Mouse (Mus musculus): ENCODE measurements around the gene Kif14. TPM values are rescaled to one million over a fixed set of nuclear protein-coding genes. Genes with fewer than 3 reads are reported as not detected.
A peak's percentile ranks its signal among the peaks of the same experiment; 100 is the strongest.

The Kif14 gene
- polyA plus RNA-seq, 1 experiment, result 0.34 TPM

- peaks cover 3% of the 10 kb centered on the region for H3K4me1 ChIP-seq (ENCODE audit: control insufficient read depth, insufficient read depth, insufficient read length, low read length)
- no peaks in the 10 kb centered on the region for H3K27me3 ChIP-seq (ENCODE audit: control insufficient read depth, insufficient read depth, low read length)
- no peaks in the 10 kb centered on the region for H3K36me3 ChIP-seq (ENCODE audit: control insufficient read depth, insufficient read depth, low read length)
- no peak overlapping the region for H3K27ac ChIP-seq (ENCODE audit: insufficient read depth, low read depth, low read length)
- TF ChIP-seq POLR2A (IDR thresholded peaks at IDR 0.05; ENCODE audit: low read depth, low read length), result no peak
- TF ChIP-seq CTCF (IDR thresholded peaks at IDR 0.05; ENCODE audit: extremely low read depth, insufficient read length, insufficient replicate concordance, low read depth, low read length), result no peak
- WGBS, result 64% methylated on average over 4 of the region's 4 CpGs
- no peak overlapping the region for H3K4me3 ChIP-seq (ENCODE audit: low read depth, low read length)
Measured at GRCm38 (mm10) chr1:136538247-136538646, 72.1 kb downstream of the Kif14 start.

DNA sequence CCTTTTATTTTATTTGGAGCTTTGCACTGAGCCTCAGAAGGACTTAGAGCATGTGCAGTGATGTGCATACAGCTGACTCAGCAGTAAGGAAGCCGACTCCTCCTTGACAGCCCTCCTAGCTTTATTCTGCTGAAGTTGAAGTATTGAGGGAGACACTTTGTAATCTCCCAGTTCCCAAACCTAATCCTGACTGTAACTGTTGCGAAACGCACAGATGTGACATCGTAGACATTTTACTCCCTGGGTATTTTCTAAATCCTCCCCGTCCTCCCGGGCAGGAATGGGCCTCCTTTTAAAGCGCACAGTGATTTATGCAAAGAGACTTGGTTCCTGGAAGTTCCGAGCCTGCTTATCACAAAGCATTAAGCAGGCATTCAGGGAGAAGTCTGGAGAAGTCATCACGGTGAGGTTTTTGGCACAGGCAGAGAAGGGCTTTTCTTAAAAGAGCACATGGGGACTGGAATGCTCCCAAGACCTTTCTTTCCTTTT is 74.3 kb downstream of the Kif14 start:
- 64% methylated on average over 9 of the region's 9 CpGs for WGBS
- peaks cover 3% of the 10 kb centered on the region for H3K4me1 ChIP-seq (ENCODE audit: control insufficient read depth, insufficient read depth, insufficient read length, low read length)
- no peaks in the 10 kb centered on the region for H3K36me3 ChIP-seq (ENCODE audit: control insufficient read depth, insufficient read depth, low read length)
- H3K27ac ChIP-seq (ENCODE audit: insufficient read depth, low read depth, low read length), result no peak overlapping the region
- TF ChIP-seq POLR2A (IDR thresholded peaks at IDR 0.05; ENCODE audit: low read depth, low read length), result no peak
- no peak overlapping the region for H3K4me3 ChIP-seq (ENCODE audit: low read depth, low read length)
- H3K27me3 ChIP-seq (ENCODE audit: control insufficient read depth, insufficient read depth, low read length), result no peaks in the 10 kb centered on the region

- no peaks in the 10 kb centered on the region for H3K27me3 ChIP-seq (ENCODE audit: control insufficient read depth, insufficient read depth, low read length)
- TF ChIP-seq CTCF (IDR thresholded peaks at IDR 0.05; ENCODE audit: extremely low read depth, insufficient read length, insufficient replicate concordance, low read depth, low read length) (no peak), POLR2A (IDR thresholded peaks at IDR 0.05; ENCODE audit: low read depth, low read length) (no peak)
- peaks cover 3% of the 10 kb centered on the region for H3K4me1 ChIP-seq (ENCODE audit: control insufficient read depth, insufficient read depth, insufficient read length, low read length)
- 42% methylated on average over 12 of the region's 12 CpGs for WGBS
- no peaks in the 10 kb centered on the region for H3K36me3 ChIP-seq (ENCODE audit: control insufficient read depth, insufficient read depth, low read length)
- H3K27ac ChIP-seq (ENCODE audit: insufficient read depth, low read depth, low read length), result no peak overlapping the region
- H3K4me3 ChIP-seq (ENCODE audit: low read depth, low read length), result no peak overlapping the region
Measured at GRCm38 (mm10) chr1:136541618-136542376, 75.7 kb downstream of the Kif14 start.

DNA sequence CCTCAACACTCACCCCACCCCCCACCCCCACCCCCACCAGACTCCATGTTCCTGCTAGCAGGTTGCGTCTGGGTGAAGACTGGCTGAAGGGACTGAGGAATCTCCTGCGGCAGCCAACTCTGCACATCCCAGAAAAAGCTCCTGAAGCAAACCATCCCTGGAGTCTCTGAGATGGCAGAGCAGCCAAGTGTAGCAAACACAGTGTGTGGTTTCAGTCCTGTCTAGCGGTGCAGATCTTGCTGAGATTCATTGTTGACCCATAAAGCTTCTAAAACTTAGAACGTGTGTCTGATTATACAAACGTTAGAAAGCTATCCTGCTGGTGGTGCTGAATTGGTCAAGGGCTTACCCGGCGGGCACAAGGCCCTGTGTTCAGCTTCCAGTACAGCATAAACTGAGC is 77.8 kb downstream of the Kif14 start:
- Histone ChIP-seq H3K4me1 (ENCODE audit: control insufficient read depth, insufficient read depth, insufficient read length, low read length) (peaks cover 3% of the 10 kb centered on the region), H3K36me3 (ENCODE audit: control insufficient read depth, insufficient read depth, low read length) (no peaks in the 10 kb centered on the region), H3K27ac (ENCODE audit: insufficient read depth, low read depth, low read length) (no peak overlapping the region), H3K4me3 (ENCODE audit: low read depth, low read length) (no peak overlapping the region), H3K27me3 (ENCODE audit: control insufficient read depth, insufficient read depth, low read length) (no peaks in the 10 kb centered on the region)
- TF ChIP-seq POLR2A (IDR thresholded peaks at IDR 0.05; ENCODE audit: low read depth, low read length) (no peak), CTCF (IDR thresholded peaks at IDR 0.05; ENCODE audit: extremely low read depth, insufficient read length, insufficient replicate concordance, low read depth, low read length) (no peak)
- 72% methylated on average over 7 of the region's 7 CpGs for WGBS

DNA sequence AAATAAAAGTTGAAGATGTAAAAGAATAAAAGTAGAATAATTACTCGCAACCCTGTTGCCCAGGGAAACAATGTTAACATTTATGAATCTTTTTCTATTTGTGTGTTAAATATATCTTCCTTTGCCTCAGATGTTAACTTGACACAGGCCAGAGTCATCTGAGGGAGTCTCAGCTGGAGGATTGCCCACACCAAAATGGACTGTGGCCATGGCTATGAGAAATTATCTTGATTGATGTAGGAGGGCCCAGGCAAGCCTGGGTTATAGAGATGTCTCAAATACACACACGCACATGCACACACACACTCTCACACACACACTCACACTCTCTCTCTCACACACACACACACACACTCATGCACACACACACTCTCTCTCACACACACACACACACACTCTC is 80.9 kb downstream of the Kif14 start:
- 75% methylated on average over 2 of the region's 2 CpGs for WGBS
- Histone ChIP-seq H3K36me3 (ENCODE audit: control insufficient read depth, insufficient read depth, low read length) (no peaks in the 10 kb centered on the region), H3K27ac (ENCODE audit: insufficient read depth, low read depth, low read length) (no peak overlapping the region), H3K27me3 (ENCODE audit: control insufficient read depth, insufficient read depth, low read length) (no peaks in the 10 kb centered on the region), H3K4me1 (ENCODE audit: control insufficient read depth, insufficient read depth, insufficient read length, low read length) (no peaks in the 10 kb centered on the region), H3K4me3 (ENCODE audit: low read depth, low read length) (no peak overlapping the region)
- TF ChIP-seq CTCF (IDR thresholded peaks at IDR 0.05; ENCODE audit: extremely low read depth, insufficient read length, insufficient replicate concordance, low read depth, low read length) (no peak), POLR2A (IDR thresholded peaks at IDR 0.05; ENCODE audit: low read depth, low read length) (no peak)

- 91% methylated on average over 6 of the region's 6 CpGs for WGBS
- H3K4me1 ChIP-seq (ENCODE audit: control insufficient read depth, insufficient read depth, insufficient read length, low read length), result no peaks in the 10 kb centered on the region
- H3K27me3 ChIP-seq (ENCODE audit: control insufficient read depth, insufficient read depth, low read length), result no peaks in the 10 kb centered on the region
Measured at GRCm38 (mm10) chr1:136550285-136550684, 84.1 kb downstream of the Kif14 start.

GRCm38 (mm10) chr1:136550851-136551540 is 84.9 kb downstream of the Kif14 start:
- 20% methylated on average over 16 of the region's 16 CpGs for WGBS
- H3K36me3 ChIP-seq (ENCODE audit: control insufficient read depth, insufficient read depth, low read length), result no peaks in the 10 kb centered on the region
- H3K27me3 ChIP-seq (ENCODE audit: control insufficient read depth, insufficient read depth, low read length), result no peaks in the 10 kb centered on the region

More at GRCm38 (mm10) chr1:136550285-136550684, 84.1 kb downstream of the Kif14 start:
- Histone ChIP-seq H3K27ac (ENCODE audit: insufficient read depth, low read depth, low read length) (no peak overlapping the region), H3K36me3 (ENCODE audit: control insufficient read depth, insufficient read depth, low read length) (no peaks in the 10 kb centered on the region), H3K4me3 (ENCODE audit: low read depth, low read length) (no peak overlapping the region)
- no peak for TF ChIP-seq CTCF (IDR thresholded peaks at IDR 0.05; ENCODE audit: extremely low read depth, insufficient read length, insufficient replicate concordance, low read depth, low read length)
- no peak for TF ChIP-seq POLR2A (IDR thresholded peaks at IDR 0.05; ENCODE audit: low read depth, low read length)

More at GRCm38 (mm10) chr1:136550851-136551540, 84.9 kb downstream of the Kif14 start:
- Histone ChIP-seq H3K27ac (ENCODE audit: insufficient read depth, low read depth, low read length) (no peak overlapping the region), H3K4me1 (ENCODE audit: control insufficient read depth, insufficient read depth, insufficient read length, low read length) (no peaks in the 10 kb centered on the region), H3K4me3 (ENCODE audit: low read depth, low read length) (no peak overlapping the region)
- TF ChIP-seq CTCF (IDR thresholded peaks at IDR 0.05; ENCODE audit: extremely low read depth, insufficient read length, insufficient replicate concordance, low read depth, low read length) (peak; percentile 94; the same call in 1 of the 2 replicates), POLR2A (IDR thresholded peaks at IDR 0.05; ENCODE audit: low read depth, low read length) (no peak)

Measured in small intestine, adult 2 months (tissue).